Mouse (Mus musculus): ENCODE measurements around the gene Stk24.

GRCm38 (mm10) chr14:121364282-121364681 is 15.5 kb downstream of the Stk24 start:
- no peak for TF ChIP-seq CTCF (conservative IDR thresholded peaks at IDR 0.05; ENCODE audit: low read length)
- no peak for TF ChIP-seq NANOG (IDR thresholded peaks at IDR 0.05; ENCODE audit: borderline replicate concordance, low read length)
- no peak for TF ChIP-seq POU5F1 (IDR thresholded peaks at IDR 0.05; ENCODE audit: borderline replicate concordance, low read length)
